Mouse (Mus musculus): ENCODE results near the gene Bcl2l10.

Bcl2l10 gene

GRCm38 (mm10) chr9:75347458-75347857 lies at the start of gene Bcl2l10:
TSS of gene Bcl2l10 (plus strand) at chr9:75347758.
- DNase-seq (ENCODE audit: extremely low read depth, low read depth, low spot score), result no peak

DNA sequence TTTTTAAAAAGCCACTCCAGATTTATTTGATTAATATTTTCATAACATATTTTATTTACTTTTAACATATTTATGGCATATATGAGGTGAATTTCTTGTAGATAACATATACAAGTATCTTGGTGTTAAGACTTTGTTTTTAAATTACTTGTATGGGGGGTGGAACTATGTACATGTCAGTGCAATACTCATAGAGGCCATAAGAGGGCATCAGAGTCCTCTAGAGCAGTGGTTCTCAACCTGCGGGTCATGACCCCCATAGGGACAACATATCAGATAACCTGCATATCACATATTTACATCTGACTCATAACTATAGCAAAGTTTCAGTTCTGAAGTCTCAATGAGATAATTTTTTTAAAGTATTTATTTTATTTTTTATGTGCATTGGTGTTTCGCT lies 48.2 kb upstream of the Bcl2l10 start:
- DNase-seq (ENCODE audit: extremely low read depth, low read depth, low spot score), result no peak

DNA sequence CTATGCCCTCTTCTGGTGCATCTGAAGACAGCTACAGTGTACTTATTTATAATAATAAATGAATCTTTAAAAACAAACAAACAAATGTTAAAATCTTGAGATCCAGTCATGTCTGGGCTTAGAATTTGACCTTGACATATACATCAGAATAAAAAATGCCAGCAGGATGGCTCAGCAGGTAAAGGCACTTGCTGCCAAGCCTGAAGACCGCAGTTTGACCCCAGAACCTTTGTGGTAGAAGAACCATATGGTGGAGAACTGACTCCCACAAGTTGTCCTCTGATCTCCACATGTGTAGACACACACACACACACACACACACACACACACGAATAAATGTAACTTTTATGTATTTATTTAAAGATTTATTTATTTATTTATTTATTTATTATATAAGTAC lies 44.5 kb upstream of the Bcl2l10 start:
- no peak for DNase-seq (ENCODE audit: extremely low read depth, low read depth, low spot score)

- no peak for DNase-seq (ENCODE audit: extremely low read depth, low read depth, low spot score)
Observed at GRCm38 (mm10) chr9:75303701-75304261, 43.8 kb upstream of the Bcl2l10 start.

GRCm38 (mm10) chr9:75304286-75304685 lies 43.3 kb upstream of the Bcl2l10 start:
- DNase-seq (ENCODE audit: extremely low read depth, low read depth, low spot score), result no peak

- no peak for DNase-seq (ENCODE audit: extremely low read depth, low read depth, low spot score)
Observed at GRCm38 (mm10) chr9:75306126-75306898, 41.2 kb upstream of the Bcl2l10 start, which contains the start of gene Gnb5. TSS of gene Gnb5 (plus strand) at chr9:75306288.

DNA sequence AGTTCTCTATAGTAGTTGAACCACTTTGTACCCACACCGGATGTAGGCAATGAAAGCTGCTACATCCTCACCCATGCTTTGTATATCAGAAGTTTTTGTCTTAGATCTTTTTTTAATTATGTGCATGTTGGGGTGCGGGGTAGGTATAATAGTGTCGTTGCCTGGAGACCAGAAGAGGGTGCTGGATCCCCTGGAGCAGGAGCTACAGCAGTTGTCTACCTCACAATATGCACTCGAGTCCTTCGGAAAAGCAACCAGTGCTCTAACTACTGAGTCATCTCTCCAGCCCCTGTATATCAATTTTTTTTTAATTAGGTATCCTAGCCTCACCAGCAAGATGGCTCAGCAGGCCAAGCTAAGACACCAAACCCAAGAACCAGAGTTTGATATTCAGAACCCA lies 40.5 kb upstream of the Bcl2l10 start:
- no peak for DNase-seq (ENCODE audit: extremely low read depth, low read depth, low spot score)

- DNase-seq (ENCODE audit: extremely low read depth, low read depth, low spot score), result no peak
Observed at GRCm38 (mm10) chr9:75308621-75309020, 38.9 kb upstream of the Bcl2l10 start.

DNA sequence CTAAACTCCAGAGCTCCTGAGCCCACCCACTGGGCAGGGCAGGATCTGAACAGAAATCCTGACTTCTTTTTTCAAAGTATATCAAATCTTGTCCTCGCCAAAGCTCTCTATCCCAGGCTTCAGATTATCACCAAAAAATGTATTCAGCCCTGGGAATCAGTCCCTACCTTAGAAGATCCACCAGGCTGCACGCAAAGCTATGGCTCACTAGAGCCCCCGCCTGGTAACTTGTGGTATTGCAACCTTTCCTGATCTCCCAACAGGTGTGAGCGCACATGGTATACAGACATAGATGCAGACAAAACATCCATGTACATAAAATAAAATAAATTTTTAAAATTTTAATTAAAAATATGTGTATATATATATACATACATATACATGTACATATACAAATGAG lies 35.5 kb upstream of the Bcl2l10 start:
- no peak for DNase-seq (ENCODE audit: extremely low read depth, low read depth, low spot score)

- DNase-seq (ENCODE audit: extremely low read depth, low read depth, low spot score), result no peak
Observed at GRCm38 (mm10) chr9:75313138-75313831, 34.3 kb upstream of the Bcl2l10 start.

GRCm38 (mm10) chr9:75313832-75314516 lies 33.6 kb upstream of the Bcl2l10 start:
- DNase-seq (ENCODE audit: extremely low read depth, low read depth, low spot score), result no peak

DNA sequence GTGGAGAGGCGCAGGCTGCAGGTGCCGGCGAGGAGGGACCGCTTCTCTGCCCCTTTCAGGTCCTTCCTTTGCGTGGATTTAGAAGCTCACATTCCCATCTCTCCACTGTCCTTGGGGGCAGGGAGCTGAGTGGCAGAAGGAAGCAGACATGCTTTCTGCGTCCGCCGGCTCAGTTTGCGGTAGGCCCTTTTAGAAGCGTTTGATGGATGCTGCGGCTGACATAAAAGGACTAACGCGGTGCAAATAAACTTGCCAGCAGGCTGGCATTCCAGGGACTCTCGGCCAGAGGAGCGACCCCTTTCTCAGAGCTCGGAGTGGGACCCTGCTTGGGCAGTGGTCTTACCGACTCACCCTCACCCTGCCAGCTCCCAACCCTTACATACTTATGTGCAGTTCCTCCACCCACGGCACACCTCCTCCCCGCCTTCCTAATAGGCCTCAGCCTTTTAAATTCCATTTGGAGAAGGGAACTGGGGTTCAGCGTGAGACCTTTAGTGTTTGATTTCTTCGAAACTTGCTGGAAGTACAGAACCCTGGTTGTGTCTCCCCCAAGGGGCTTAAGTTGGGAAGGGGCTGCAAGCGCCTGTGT lies 32.9 kb upstream of the Bcl2l10 start:
- DNase-seq (ENCODE audit: extremely low read depth, low read depth, low spot score), result no peak

- no peak for DNase-seq (ENCODE audit: extremely low read depth, low read depth, low spot score)
Observed at GRCm38 (mm10) chr9:75315238-75315637, 32.3 kb upstream of the Bcl2l10 start.

DNA sequence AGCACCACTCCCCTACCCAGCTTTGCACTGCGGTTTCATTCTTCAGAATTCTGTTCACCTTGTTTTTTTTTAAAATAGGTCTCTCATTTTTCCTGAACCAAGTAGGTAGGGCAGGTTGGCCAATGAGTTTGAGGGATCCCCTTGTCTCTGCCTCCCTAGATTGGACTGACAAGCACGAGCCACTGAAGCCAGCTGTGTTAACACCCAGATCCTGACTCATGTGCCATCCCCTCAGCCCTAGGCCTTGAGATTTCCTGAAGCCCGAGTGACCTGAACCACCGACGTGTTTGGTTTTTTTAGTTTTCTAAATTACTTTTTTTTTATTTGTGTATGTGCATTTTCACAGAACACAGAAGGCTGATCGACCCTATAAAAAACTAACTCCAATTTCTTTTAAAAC lies 30.8 kb upstream of the Bcl2l10 start:
- no peak for DNase-seq (ENCODE audit: extremely low read depth, low read depth, low spot score)

- DNase-seq (ENCODE audit: extremely low read depth, low read depth, low spot score), result no peak
Observed at GRCm38 (mm10) chr9:75318196-75318595, 29.4 kb upstream of the Bcl2l10 start.

DNA sequence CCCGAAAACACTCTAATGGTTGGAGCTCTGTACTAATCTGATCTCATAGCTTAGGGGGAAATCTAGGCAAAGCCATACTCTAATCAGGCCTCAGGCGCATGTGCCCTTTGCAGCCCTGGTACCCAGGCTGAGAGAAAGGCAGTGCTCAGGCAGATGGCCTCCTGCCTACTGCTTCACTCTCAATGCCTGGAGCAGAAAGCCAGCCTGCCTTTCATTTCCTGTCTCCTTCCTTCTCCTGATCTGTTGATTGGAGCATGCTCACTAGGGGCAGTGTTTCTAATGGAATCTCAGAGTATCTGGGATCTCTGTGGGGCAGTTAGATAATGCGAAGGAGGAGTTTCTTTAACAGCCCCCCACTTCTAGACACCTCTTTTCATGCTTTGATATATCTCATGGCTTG lies 28.2 kb upstream of the Bcl2l10 start:
- no peak for DNase-seq (ENCODE audit: extremely low read depth, low read depth, low spot score)

- DNase-seq (ENCODE audit: extremely low read depth, low read depth, low spot score), result no peak
Observed at GRCm38 (mm10) chr9:75322099-75322885, 25.3 kb upstream of the Bcl2l10 start.

DNA sequence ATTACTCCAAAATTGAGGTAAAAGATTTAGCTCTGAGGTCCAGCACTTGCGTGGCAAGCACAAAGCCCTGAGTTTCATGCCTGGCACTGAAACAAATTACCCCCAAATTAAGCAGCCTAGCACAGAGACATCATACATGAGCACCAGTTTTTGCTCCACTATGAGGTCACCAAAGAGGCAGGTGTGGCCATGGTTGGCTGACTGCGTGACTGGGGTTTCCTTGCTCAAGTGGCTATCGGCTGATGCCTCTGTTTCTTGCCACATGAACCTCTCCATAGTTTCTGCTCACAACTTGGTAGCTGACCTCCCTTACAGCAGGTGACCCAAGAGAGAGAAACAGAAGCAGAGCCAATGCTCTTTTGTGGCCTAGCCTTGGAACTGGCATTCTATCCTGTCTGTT lies 19.5 kb upstream of the Bcl2l10 start:
- DNase-seq (ENCODE audit: extremely low read depth, low read depth, low spot score), result no peak

GRCm38 (mm10) chr9:75330821-75331220 lies 16.7 kb upstream of the Bcl2l10 start:
- no peak for DNase-seq (ENCODE audit: extremely low read depth, low read depth, low spot score)

DNA sequence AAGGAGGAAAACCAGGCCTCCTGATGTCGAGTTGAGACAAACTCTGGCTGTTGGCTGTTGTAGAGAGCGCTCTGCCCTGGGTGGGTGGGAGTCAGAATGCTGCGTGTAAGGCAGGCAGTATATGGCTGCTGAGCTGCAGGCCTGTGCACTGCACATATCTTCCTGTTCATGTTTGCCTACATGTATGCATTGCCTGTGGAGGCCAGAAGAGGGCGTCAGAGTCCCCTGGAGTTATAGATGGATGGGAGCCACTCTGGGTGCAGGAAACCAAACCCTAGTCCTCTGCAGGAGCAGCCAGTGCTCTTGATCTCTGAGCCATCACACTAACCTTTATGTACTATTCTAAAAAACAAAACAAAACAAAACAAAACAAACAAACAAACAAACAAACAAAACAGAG lies 13.1 kb upstream of the Bcl2l10 start:
- DNase-seq (ENCODE audit: extremely low read depth, low read depth, low spot score), result no peak
